Mouse (Mus musculus) lung, postnatal 0 days (tissue): ENCODE measurements at regions not wholly inside any gene's neighbourhood (a gene's known extent, or its start where the extent isn't known, plus 50 kb on each side); places are given as distances from the start of the nearest gene placed in this dataset.
"Not testable (repeated sequence)": the region's sequence is repeated elsewhere in the genome, so short reads cannot be mapped to it uniquely, and the experiment has no call there.

Experiments used
- CTCF ChIP-seq: IDR thresholded peaks from 2 replicates; pipeline ENCODE4 v1.5.1; 2016; ENCODE audit warnings: antibody characterized with exemption, mild to moderate bottlenecking
- EP300 ChIP-seq: IDR thresholded peaks from 2 replicates; pipeline ENCODE4 v1.6.1; 2016; ENCODE audit warnings: antibody characterized with exemption, mild to moderate bottlenecking, control low read depth

DNA sequence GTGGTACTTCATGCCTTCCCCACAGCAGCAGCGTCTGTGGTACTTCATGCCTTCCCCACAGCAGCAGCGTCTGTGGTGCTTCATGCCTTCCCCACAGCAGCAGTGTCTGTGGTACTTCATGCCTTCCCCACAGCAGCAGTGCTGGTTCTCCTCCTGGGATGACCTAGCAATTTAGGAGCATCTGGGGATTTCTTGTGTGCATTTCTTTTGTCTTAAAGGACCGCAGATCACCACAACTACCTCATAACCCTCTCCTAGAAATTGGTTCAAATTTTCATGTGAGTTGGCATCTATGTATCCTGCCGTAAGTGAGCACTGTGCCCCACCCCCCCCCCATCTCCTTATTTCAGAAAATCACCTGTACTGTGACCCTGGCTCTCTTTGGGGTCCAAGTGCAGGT, 297.0 kb downstream of the Eipr1 start:
- TF ChIP-seq CTCF, EP300: not testable (repeated sequence)
